Mouse (Mus musculus): Measurements from ENCODE around the gene Cxcl14. TPM values are rescaled to one million over a fixed set of nuclear protein-coding genes. Genes with fewer than 3 reads are reported as not detected.

Cxcl14 gene
- polyA plus RNA-seq, 1 experiment = 0.43 TPM

DNA sequence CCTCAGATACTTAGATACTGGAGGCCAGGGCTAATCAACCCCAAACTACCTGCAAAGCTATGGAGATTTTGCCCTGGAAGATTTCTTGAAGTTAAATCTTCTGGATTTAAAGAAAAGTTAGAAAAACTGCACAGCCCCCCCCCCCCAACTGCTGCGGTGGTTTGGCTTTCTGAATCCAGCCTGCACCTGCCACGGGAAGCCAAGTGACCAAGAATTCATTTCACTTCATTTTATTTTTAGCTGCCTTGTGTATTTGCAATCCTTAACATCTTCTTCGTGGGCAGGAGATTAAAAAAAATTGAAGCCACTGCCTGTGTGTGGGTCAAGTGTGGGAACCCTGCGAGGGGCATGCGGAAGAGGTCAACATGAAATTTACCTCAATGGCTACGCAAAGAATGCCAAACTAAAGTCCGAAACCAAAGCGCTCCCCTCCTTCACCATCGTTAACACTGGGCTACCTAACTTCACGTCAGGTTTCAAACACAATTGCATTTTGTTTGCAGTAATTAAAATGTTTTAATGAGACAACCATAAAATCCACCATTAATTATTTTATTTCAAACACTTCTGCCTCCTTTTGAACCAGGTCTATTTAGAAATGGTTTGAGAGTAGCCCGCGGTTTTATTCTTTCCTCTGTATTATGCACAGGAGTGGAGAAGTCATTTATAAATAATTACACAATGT, 38.7 kb downstream of the Cxcl14 start:
- Histone ChIP-seq H3K4me1 (ENCODE audit: control insufficient read depth, insufficient read depth, insufficient read length) (no peaks in the 10 kb centered on the region), H3K27ac (ENCODE audit: insufficient read depth, low read length) (no peak overlapping the region), H3K27me3 (ENCODE audit: control insufficient read depth, insufficient read depth, low read length) (peaks cover 22% of the 10 kb centered on the region), H3K4me3 (ENCODE audit: extremely low read depth, insufficient read depth, insufficient read length) (no peak overlapping the region), H3K36me3 (ENCODE audit: control insufficient read depth, insufficient read depth, low read length) (no peaks in the 10 kb centered on the region)
- TF ChIP-seq CTCF (IDR thresholded peaks at IDR 0.05; ENCODE audit: extremely low read depth, insufficient read depth, insufficient read length, insufficient replicate concordance) (no peak), POLR2A (IDR thresholded peaks at IDR 0.05; ENCODE audit: low read depth, low read length) (no peak)
- DNase-seq (ENCODE audit: low read depth in 1 of 2, low spot score in 2 of 2) = no peak
- WGBS = 12% methylated on average over 12 of the region's 12 CpGs

DNA sequence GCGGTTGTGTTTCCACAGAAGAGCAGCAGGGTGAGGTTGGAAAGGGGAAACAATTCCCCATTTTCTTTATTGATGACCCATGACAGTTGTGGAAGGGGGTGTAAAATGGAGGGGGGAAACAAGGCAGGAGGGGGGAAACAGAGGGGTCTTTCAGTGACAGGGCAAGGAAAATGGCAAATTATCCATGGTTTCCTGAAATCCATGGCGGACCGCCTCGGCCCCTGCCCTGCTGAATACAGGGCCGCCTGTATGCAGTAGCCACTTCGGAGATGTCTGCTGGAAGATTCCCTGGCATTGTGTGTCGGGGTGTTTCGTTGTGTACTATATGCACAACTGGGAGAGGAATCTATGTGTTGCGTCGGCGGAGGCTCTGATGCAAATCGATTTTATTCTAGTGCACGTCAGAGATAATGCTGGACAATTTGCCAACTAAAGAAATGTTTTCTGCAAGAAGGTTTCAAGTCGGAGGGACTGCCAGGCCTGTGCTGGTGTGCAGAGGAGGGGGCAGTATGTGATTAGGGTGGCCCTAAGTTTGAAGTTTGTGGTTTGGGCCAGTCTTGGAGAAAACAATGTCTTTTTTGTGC, 39.5 kb downstream of the Cxcl14 start:
- Histone ChIP-seq H3K27ac (ENCODE audit: insufficient read depth, low read length) (no peak overlapping the region), H3K4me3 (ENCODE audit: extremely low read depth, insufficient read depth, insufficient read length) (no peak overlapping the region), H3K4me1 (ENCODE audit: control insufficient read depth, insufficient read depth, insufficient read length) (no peaks in the 10 kb centered on the region; the same call in 1 of the 2 replicates), H3K27me3 (ENCODE audit: control insufficient read depth, insufficient read depth, low read length) (peaks cover 28% of the 10 kb centered on the region), H3K36me3 (ENCODE audit: control insufficient read depth, insufficient read depth, low read length) (no peaks in the 10 kb centered on the region)
- WGBS = 25% methylated on average over 14 of the region's 14 CpGs
- DNase-seq (ENCODE audit: low read depth in 1 of 2, low spot score in 2 of 2) = no peak
- TF ChIP-seq POLR2A (IDR thresholded peaks at IDR 0.05; ENCODE audit: low read depth, low read length) (no peak), CTCF (IDR thresholded peaks at IDR 0.05; ENCODE audit: extremely low read depth, insufficient read depth, insufficient read length, insufficient replicate concordance) (no peak)

DNA sequence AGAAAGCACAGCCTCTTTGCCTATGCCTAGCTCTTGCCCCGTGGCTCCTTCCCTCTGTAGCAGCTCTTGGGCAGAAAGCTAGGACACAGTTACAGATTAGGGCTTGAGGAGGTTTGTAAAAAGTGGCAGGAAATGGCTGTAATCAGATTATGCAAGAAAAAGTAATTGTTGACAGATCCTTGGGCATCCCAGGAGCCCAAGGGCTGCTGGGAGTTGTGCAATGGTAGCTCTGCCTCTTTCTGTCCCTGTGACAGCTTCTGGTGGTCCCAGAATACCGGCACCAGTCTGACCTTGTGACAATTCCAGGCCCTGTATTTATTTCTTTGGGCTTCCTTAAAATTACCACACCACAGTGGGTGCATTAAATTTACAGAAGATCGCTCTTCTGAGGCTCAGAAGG, 43.0 kb downstream of the Cxcl14 start:
- WGBS = 28% methylated on average over 3 of the region's 3 CpGs
- no peaks in the 10 kb centered on the region for H3K36me3 ChIP-seq (ENCODE audit: control insufficient read depth, insufficient read depth, low read length)
- peaks cover 26% of the 10 kb centered on the region for H3K27me3 ChIP-seq (ENCODE audit: control insufficient read depth, insufficient read depth, low read length)
- TF ChIP-seq POLR2A (IDR thresholded peaks at IDR 0.05; ENCODE audit: low read depth, low read length) = no peak
- no peak for TF ChIP-seq CTCF (IDR thresholded peaks at IDR 0.05; ENCODE audit: extremely low read depth, insufficient read depth, insufficient read length, insufficient replicate concordance)
- no peak for DNase-seq (ENCODE audit: low read depth in 1 of 2, low spot score in 2 of 2)
- H3K4me3 ChIP-seq (ENCODE audit: extremely low read depth, insufficient read depth, insufficient read length) = no peak overlapping the region
- no peaks in the 10 kb centered on the region; the same call in 1 of the 2 replicates for H3K4me1 ChIP-seq (ENCODE audit: control insufficient read depth, insufficient read depth, insufficient read length)
- H3K27ac ChIP-seq (ENCODE audit: insufficient read depth, low read length) = no peak overlapping the region

DNA sequence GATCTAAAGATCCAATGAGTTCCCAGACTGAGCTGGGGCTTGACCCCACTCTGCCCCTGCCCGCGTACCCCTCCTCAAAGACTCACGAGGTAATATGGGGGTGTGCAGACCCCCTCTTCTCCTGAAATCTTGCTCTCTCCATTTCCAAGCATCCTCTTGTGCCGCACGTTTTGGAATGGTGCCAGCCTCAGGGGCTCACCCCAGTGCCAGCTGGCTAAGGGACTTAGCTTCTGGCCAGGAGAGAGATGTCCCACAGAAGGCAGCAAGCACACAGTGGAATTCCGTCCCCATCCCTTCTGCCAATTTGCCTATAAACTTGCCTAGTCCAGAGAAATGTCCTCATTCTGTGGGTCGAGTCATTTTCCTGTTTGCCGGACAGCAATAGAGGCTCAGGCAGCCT, 43.6 kb downstream of the Cxcl14 start:
- WGBS = 20% methylated on average over 8 of the region's 8 CpGs

DNA sequence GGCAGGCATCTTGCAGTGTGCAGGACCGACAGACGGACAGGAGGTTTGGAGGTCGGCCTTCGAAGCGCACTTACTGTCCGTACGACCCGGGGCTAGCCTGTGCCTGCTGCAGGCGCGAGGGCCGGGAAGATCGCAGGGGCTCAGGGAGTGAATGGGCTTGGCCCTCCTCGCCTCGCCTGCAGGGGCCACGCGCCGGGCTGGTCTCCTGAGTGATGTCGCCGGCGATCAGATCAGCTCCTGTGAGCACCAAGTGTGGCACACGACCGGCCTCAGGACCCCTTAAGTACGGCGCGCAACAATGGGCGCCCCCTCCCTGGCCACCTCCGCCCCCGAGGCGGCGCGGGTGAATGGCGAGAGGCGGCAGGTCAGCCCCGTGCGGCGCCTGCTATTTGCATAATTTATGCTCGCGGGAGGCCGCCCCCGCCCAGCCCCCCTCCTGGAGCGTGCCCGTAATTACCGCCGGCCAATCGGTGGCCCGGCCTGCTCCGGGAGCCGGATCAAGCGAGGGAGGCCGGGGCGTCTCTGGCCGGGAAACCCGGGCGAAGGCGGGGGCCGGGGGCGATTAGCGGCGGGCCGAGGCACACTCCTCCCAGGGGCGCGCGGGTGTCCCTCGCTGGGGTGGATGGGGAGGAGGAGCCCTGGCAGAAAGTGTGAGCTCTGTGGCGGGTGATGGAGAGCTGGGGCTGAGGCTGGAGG, 44.3 kb downstream of the Cxcl14 start, which contains the start of gene Neurog1:
Gene Neurog1 (minus strand): TSS at position 240 of the 696 bp plus-strand sequence.
- TF ChIP-seq CTCF (IDR thresholded peaks at IDR 0.05; ENCODE audit: extremely low read depth, insufficient read depth, insufficient read length, insufficient replicate concordance) = no peak
- no peak for TF ChIP-seq POLR2A (IDR thresholded peaks at IDR 0.05; ENCODE audit: low read depth, low read length)

More for the DNA sequence above, 43.6 kb downstream of the Cxcl14 start:
- Histone ChIP-seq H3K4me1 (ENCODE audit: control insufficient read depth, insufficient read depth, insufficient read length) (no peaks in the 10 kb centered on the region; the same call in 1 of the 2 replicates), H3K36me3 (ENCODE audit: control insufficient read depth, insufficient read depth, low read length) (no peaks in the 10 kb centered on the region), H3K4me3 (ENCODE audit: extremely low read depth, insufficient read depth, insufficient read length) (no peak overlapping the region), H3K27ac (ENCODE audit: insufficient read depth, low read length) (no peak overlapping the region), H3K27me3 (ENCODE audit: control insufficient read depth, insufficient read depth, low read length) (peaks cover 24% of the 10 kb centered on the region)
- no peak for TF ChIP-seq POLR2A (IDR thresholded peaks at IDR 0.05; ENCODE audit: low read depth, low read length)
- no peak for TF ChIP-seq CTCF (IDR thresholded peaks at IDR 0.05; ENCODE audit: extremely low read depth, insufficient read depth, insufficient read length, insufficient replicate concordance)
- no peak for DNase-seq (ENCODE audit: low read depth in 1 of 2, low spot score in 2 of 2)

DNA sequence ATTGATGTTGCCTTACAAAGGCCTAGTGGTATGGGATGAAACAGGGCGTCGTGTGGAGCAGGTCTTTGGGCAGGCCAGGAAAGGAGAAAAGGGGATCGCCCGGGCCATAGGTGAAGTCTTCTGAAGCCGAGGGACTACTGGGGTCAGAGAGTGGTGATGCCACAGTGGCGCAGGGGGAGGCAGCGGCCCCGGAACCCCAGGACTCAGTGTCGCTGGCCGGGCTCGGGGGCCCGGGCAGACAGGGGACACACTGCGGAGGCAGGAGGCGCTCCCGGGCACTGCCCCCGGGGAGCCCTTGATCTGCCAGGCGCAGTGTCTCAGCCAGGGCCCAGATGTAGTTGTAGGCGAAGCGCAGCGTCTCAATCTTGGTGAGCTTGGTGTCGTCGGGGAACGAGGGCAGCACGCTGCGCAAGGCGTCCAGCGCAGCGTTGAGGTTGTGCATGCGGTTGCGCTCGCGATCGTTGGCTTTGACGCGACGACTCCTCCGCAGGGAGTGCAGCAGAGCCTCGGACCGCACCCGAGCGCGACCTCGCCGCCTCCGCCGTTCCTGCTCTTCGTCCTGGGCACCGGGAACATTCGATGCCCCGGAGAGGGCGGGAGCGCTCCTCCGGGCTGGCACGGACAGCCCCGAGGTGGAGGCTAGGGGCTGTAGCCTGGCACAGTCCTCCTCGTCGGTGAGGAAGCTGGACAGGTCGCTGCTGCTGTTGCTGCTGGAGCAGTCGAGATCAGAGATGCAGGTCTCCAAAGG, 45.0 kb downstream of the Cxcl14 start:
- H3K27ac ChIP-seq (ENCODE audit: insufficient read depth, low read length) = no peak overlapping the region
- WGBS = 4% methylated on average over 59 of the region's 59 CpGs
- no peaks in the 10 kb centered on the region; the same call in 1 of the 2 replicates for H3K4me1 ChIP-seq (ENCODE audit: control insufficient read depth, insufficient read depth, insufficient read length)
- TF ChIP-seq CTCF (IDR thresholded peaks at IDR 0.05; ENCODE audit: extremely low read depth, insufficient read depth, insufficient read length, insufficient replicate concordance) = no peak
- TF ChIP-seq POLR2A (IDR thresholded peaks at IDR 0.05; ENCODE audit: low read depth, low read length) = no peak
- DNase-seq (ENCODE audit: low read depth in 1 of 2, low spot score in 2 of 2) = no peak
- no peaks in the 10 kb centered on the region for H3K36me3 ChIP-seq (ENCODE audit: control insufficient read depth, insufficient read depth, low read length)
- peaks cover 22% of the 10 kb centered on the region for H3K27me3 ChIP-seq (ENCODE audit: control insufficient read depth, insufficient read depth, low read length)
- H3K4me3 ChIP-seq (ENCODE audit: extremely low read depth, insufficient read depth, insufficient read length) = no peak overlapping the region

More for the DNA sequence above, 44.3 kb downstream of the Cxcl14 start, which contains the start of gene Neurog1:
- Histone ChIP-seq H3K36me3 (ENCODE audit: control insufficient read depth, insufficient read depth, low read length) (no peaks in the 10 kb centered on the region), H3K27ac (ENCODE audit: insufficient read depth, low read length) (no peak within 1 kb of the TSS), H3K4me1 (ENCODE audit: control insufficient read depth, insufficient read depth, insufficient read length) (no peaks in the 10 kb centered on the region; the same call in 1 of the 2 replicates), H3K4me3 (ENCODE audit: extremely low read depth, insufficient read depth, insufficient read length) (no peak within 1 kb of the TSS), H3K27me3 (ENCODE audit: control insufficient read depth, insufficient read depth, low read length) (peaks cover 24% of the 10 kb centered on the region)
- no peak for DNase-seq (ENCODE audit: low read depth in 1 of 2, low spot score in 2 of 2)
- 4% methylated on average over 65 of the region's 65 CpGs for WGBS

Data from spleen, adult 2 months (tissue).